ENCODE assay signal across 11 mouse cellular contexts in the genomic region with DNA sequence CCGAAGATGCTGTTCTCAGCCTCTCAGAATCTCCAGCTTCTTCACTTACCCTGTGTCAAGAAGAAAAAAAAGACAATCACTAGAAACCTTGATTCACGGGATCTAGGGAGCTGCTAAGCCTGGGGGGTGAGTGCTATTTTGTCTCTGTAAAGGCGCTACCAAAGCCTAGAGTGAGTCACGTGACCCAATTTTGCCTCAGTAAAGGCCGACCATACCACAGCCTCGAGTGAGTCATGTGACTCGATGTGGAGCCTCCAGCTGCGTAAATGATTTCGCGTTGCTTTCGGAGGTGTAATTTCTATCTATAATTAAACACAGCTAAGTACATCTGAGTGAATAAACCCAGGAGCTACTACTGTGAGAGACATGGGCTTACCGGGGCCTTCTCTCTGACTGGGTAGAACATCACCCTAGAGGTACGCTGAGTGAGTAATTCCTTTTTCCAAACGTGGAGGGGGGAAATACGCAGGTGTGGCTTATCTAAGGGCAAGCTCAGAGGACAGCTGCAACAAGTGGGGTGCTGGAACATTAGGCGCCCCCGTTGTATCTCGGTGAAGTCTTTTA.
DNase-seq lines count a peak whose midpoint lies in the region; ATAC-seq lines count a peak whose summit lies in the region.
"Had no signal": no experiment of that assay in that cellular context is flagged by ENCODE, and none has a peak within 500 bp of the region (broad histone marks: within the 10 kb centered on the region; RNA-seq: fewer than 3 reads in every experiment).

No protein-coding gene starts in this region.

- intact Hi-C loops in left cerebral cortex, postnatal 14 days (cut with DNase I): no loop called here

- DNase-seq in retina, postnatal 1 day: peak; percentile 50
- no peak for DNase-seq in retina, embryonic 14.5 days (ENCODE audit: low spot score)
- DNase-seq in left cerebral cortex, postnatal 14 days (ENCODE audit: low spot score in 2 of 2): peak; percentile 70 to 89
- peak; percentile 77 for DNase-seq in telencephalon, adult 2 months (ENCODE audit: low read depth, low spot score)
- no peak for DNase-seq in cerebellum, adult 8-10 months
- no peak for DNase-seq in lung, adult 18-20 months
- DNase-seq: adrenal gland, adult 8-10 months; lung, embryonic 14.5 days had no signal

- peak; percentile 65 for ATAC-seq in frontal cortex, adult (ENCODE audit: low TSS enrichment)
- ATAC-seq: intestine, postnatal 0 days; Patski had no signal

Comparison
In these comparisons a context has a peak if more than half of its experiments do, and no peak if none do; other contexts are left out.
1. DNase-seq: peak in retina, postnatal 1 day (single experiment), left cerebral cortex, postnatal 14 days (2 of 2) and telencephalon, adult 2 months (single experiment); none in retina, embryonic 14.5 days (single experiment), cerebellum, adult 8-10 months (single experiment) and lung, adult 18-20 months (0 of 2).